Mouse (Mus musculus): Measurements from ENCODE around the gene Mef2a.
A peak's percentile ranks its signal among the peaks of the same experiment; 100 is the strongest.

Gene Mef2a

GRCm38 (mm10) chr7:67206496-67206895 lies 166.2 kb downstream of the Mef2a start:
- no peak for DNase-seq

- no peak for DNase-seq
These were observed 166.8 kb downstream of the Mef2a start for GRCm38 (mm10) chr7:67205734-67206425.

GRCm38 (mm10) chr7:67203625-67204024 lies 169.0 kb downstream of the Mef2a start:
- DNase-seq = no peak

GRCm38 (mm10) chr7:67199412-67199811 lies 173.2 kb downstream of the Mef2a start:
- DNase-seq = peak; percentile 82 to 86

- DNase-seq = no peak
These were observed 188.9 kb downstream of the Mef2a start for GRCm38 (mm10) chr7:67183786-67184185.
